Mouse (Mus musculus): ENCODE measurements around the gene Prps1l1. TPM values are rescaled to one million over a fixed set of nuclear protein-coding genes. Genes with fewer than 3 reads are reported as not detected.

Gene Prps1l1
- 1.3 TPM in 1 of 2 replicates, not detected in the other for total RNA-seq (2015; ENCODE audit: low replicate concordance)
- total RNA-seq (2017; ENCODE audit: low replicate concordance): not detected in 2 replicates

DNA sequence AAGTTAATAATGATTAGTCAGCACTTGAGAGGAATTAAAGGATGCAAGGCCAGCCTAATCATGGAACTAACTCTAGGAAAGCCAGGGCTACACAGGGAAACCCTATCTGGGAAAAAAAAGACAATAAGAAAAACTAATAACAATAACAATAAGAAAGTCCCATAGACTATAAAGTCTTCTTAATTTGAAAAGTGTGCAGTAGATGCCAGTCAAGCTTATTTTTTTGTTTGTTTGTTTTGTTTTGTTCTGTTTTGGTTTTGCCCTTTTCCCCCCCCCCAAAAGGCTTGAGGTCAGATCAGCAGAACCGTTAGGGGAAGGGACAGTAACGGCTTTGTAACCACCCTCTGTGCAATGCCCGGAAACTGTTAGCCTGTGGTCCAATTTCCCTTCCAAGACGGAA lies at the start of gene Prps1l1:
Gene Prps1l1 (plus strand): TSS at position 301 of the 400 bp plus-strand sequence.
- ATAC-seq (replicated peaks; ENCODE audit: low FRiP score, poor library complexity, severe bottlenecking): no peak

DNA sequence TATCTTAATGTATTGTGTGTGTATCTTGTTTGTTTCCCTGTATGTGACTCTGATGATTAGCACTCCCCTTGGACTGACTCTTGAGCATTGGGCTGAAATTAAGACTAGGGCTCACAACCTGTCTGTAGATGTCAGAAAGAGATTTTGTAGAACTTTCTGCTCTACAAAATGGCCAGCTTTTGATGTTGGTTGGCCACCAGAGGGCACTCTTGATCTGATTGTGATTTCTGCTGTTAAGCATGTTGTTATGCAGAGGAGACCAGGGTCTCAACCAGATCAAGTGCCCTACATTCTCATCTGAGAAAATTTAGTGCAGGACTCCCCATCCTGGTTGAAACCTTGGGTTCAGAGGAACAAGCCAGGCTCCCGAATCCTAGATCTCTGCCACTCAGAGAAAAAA lies 46.6 kb upstream of the Prps1l1 start:
- ATAC-seq (replicated peaks; ENCODE audit: low FRiP score, poor library complexity, severe bottlenecking): no peak

- ATAC-seq (replicated peaks; ENCODE audit: low FRiP score, poor library complexity, severe bottlenecking): no peak
Measured at GRCm38 (mm10) chr12:34949066-34949706, 35.4 kb upstream of the Prps1l1 start.

- no peak for ATAC-seq (replicated peaks; ENCODE audit: low FRiP score, poor library complexity, severe bottlenecking)
Measured at GRCm38 (mm10) chr12:34975991-34976390, 8.6 kb upstream of the Prps1l1 start.

DNA sequence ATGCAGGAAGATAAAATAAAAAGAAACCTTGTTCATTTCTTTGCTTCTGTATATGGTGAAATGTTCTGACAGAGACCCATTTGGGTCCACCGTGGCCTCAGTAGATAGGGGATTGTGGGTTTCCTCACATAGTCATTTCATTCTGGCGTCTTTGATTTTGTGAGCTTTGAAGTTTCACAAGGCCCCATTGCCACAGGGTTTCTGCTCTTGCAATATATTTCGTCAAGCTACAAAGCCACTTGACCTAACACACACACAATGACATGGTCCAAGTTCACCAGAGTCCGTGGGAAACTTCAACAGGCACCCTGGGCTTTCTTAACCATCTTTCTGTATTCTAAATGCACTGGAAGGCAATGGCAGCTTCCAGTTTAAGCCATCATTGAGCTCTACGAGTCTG lies 1.3 kb downstream of the Prps1l1 start:
- no peak for ATAC-seq (replicated peaks; ENCODE audit: low FRiP score, poor library complexity, severe bottlenecking)

- ATAC-seq (replicated peaks; ENCODE audit: low FRiP score, poor library complexity, severe bottlenecking): no peak
Measured at GRCm38 (mm10) chr12:34989537-34990200, 5.1 kb downstream of the Prps1l1 start.

DNA sequence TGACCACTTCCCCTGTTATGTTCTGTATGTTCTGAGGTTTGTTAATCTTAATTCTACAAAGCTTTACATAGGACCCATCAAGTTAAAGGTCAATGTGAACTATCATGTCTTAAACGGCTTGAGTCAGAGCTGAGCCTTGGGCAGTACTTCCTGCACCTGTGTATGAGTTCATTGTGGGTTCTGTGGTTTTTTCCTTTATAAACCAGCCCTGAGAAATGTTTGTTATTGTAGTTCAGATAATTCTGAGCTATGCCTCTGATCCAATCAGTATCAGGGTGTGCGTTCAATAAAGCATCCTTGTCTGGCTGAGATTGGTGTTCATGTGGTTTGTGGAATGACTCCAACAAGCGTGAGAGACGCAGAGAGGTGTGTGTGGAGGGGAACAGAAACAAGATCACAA lies 5.8 kb downstream of the Prps1l1 start:
- no peak for ATAC-seq (replicated peaks; ENCODE audit: low FRiP score, poor library complexity, severe bottlenecking)

DNA sequence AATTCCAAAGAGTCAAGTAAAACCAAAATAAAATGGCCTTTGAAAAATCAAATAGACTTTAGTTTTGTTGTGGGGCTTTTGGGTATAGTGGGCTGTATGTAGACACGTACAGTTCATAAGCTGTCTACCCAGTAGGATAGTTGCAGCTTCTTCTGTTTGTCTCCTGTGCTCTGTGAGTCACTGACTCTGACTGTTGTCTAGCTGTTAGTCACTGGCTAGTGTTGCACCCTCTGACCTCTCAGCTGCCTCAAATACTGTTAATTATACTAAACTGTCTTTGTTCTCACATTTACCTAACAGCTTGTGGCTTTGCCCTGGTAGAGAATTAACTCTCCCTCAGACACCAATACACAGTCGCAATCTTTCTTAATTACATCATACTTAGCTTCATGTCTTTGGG lies 7.3 kb downstream of the Prps1l1 start:
- no peak for ATAC-seq (replicated peaks; ENCODE audit: low FRiP score, poor library complexity, severe bottlenecking)

GRCm38 (mm10) chr12:34997597-34998182 lies 13.1 kb downstream of the Prps1l1 start:
- ATAC-seq (replicated peaks; ENCODE audit: low FRiP score, poor library complexity, severe bottlenecking): no peak

GRCm38 (mm10) chr12:34998778-34999467 lies 14.4 kb downstream of the Prps1l1 start:
- ATAC-seq (replicated peaks; ENCODE audit: low FRiP score, poor library complexity, severe bottlenecking): no peak

DNA sequence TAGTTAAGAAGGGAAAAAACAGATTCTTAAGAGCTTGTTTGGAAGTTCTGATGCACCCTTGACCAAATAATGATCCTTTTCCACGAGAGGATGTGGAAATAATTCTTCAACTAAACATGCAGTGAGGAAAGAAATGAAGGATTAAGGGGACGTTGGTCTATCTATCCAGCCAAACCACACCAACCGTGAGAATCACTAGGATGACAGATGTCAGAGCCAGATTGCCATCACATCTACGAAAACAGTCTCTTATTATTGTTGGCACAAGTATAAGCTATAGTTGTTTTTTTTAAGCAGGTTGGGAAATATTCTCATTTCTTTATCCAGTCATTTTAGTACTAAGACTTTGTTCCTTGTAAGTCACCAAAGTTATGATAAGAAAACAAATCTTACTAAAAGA lies 15.8 kb downstream of the Prps1l1 start:
- no peak for ATAC-seq (replicated peaks; ENCODE audit: low FRiP score, poor library complexity, severe bottlenecking)

- no peak for ATAC-seq (replicated peaks; ENCODE audit: low FRiP score, poor library complexity, severe bottlenecking)
Measured at GRCm38 (mm10) chr12:35005748-35006147, 21.2 kb downstream of the Prps1l1 start.

- ATAC-seq (replicated peaks; ENCODE audit: low FRiP score, poor library complexity, severe bottlenecking): no peak
Measured at GRCm38 (mm10) chr12:35007851-35008250, 23.3 kb downstream of the Prps1l1 start.

DNA sequence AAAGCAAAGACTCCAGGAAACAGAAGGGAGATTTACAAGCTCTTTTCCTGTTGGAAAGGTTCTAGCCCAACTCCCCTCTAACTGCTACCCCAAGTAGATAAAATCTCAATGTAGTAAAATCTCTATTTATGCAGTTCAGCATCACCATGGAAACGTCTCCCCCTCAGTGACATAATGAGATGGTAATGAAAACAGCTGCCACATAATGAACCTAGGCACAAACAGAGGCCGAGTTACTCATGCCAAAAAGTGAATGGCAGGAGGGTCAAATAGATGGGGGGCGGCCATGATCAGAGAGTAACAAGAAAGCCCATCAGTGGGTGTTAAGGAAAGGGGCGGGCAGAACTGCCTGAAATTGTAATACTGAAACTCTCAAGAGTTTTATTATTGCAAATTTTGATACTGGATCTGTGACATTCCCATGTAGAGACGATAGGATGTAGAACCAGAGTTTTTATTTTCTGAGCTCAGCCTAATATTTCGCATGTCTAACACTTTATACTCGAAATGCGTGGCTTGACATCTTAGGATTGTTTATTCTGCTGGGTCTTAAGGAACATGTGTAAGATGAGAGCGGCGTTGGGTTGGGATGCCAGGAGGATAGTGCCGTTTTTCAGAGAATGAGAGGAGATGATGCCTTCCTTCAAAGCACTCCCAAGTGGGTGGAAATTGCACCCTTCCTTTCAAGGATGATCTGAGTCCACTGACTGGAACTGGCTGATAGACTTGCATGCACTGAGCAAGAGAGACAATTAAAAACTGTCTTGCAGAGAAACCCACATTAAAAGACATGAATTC lies 24.0 kb downstream of the Prps1l1 start:
- no peak for ATAC-seq (replicated peaks; ENCODE audit: low FRiP score, poor library complexity, severe bottlenecking)

DNA sequence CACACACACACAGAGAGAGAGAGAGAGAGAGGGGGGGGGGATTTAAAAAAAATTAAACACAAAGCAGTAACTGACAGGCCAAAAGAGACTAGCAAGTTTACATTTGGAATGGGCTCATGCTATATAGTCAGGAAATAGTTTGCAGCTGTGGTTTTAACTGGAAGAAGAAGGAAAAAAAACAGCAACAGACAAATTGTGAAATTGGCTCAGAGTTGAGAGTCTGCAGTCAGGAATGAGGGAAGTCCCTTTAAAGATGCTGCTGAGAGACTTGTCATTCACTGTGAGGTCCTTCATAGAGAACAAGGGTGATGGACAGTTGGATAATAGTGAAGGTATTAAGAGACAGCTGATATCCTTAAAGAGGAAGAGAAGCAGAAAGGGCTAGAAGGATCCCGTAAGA lies 26.9 kb downstream of the Prps1l1 start:
- ATAC-seq (replicated peaks; ENCODE audit: low FRiP score, poor library complexity, severe bottlenecking): no peak

DNA sequence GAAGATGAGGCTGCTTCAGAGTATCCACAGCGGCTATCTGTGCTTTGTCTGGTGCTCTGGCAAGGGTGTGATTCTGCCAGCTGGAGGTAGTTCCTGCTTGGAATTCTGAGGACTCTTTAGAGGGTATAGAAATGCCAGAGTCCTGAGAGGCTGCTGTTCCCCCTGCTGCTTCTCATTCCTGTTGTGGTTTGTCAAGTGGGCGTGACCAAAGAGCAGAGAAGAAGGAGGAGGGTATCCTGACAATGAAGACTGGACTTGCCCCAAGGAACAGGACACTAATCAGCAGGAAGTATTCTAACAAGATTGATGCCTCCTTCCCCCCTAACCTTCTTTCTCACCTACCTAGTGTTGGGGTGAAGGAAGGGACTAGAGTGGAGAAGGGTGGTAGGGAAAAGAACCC lies 29.4 kb downstream of the Prps1l1 start:
- ATAC-seq (replicated peaks; ENCODE audit: low FRiP score, poor library complexity, severe bottlenecking): no peak

DNA sequence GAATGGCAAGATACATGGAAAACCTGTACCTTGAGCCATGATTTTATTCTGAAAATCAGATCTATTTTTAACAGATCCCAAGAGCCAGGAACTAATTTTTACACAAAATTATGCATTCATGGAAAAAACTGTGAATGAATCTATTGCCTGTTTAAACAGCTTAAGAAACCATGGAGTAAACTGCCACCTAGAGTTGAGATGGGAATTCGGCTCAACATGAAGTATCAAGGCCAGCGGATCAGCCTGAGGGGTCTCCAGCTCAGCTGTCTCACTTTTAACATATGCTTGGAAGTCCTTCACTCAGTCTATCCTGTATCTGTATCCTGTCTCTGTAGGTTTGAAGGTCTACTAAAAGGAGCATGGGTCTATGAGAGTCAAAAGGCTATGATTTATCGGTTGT lies 31.5 kb downstream of the Prps1l1 start:
- ATAC-seq (replicated peaks; ENCODE audit: low FRiP score, poor library complexity, severe bottlenecking): no peak

- no peak for ATAC-seq (replicated peaks; ENCODE audit: low FRiP score, poor library complexity, severe bottlenecking)
Measured at GRCm38 (mm10) chr12:35016481-35017250, 32.1 kb downstream of the Prps1l1 start.

- no peak for ATAC-seq (replicated peaks; ENCODE audit: low FRiP score, poor library complexity, severe bottlenecking)
Measured at GRCm38 (mm10) chr12:35018679-35019237, 34.2 kb downstream of the Prps1l1 start.

Data from erythroblast, adult 5-6 weeks (primary cell).